In the genomic region with DNA sequence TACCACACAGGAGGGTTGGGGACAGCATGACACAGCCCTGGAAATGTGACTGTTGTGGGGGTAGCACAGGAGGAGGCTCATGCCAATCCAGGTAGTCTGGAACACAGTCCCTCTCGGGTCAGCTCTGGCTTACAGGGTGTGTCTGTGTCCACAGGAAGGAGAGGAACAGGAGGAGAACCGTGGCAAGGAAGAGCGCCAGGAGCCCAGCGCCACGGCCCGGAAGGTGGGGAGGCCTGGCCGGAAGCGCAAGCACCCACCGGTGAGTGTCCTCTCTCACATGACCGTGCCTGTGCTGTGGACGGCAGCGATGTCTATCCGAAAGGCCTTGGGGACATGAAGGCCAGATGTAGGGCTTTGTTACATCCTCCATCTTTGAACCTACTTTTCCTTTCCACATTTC, we compare ENCODE assay signal across 16 mouse cellular contexts. TPM values are rescaled to one million over a fixed set of nuclear protein-coding genes. Genes with fewer than 3 reads are reported as not detected.
DNase-seq lines count a peak whose midpoint lies in the region; ATAC-seq and TF ChIP-seq lines count a peak whose summit lies in the region.
"Had no signal": no experiment of that assay in that cellular context is flagged by ENCODE, and none has a peak within 500 bp of the region (broad histone marks: within the 10 kb centered on the region; RNA-seq: fewer than 3 reads in every experiment).

No protein-coding gene starts in this region.

- no peaks in the 10 kb centered on the region for H3K9me3 ChIP-seq in heart, embryonic 10.5 days
- H3K9me3 ChIP-seq in kidney, embryonic 15.5 days (replicated peaks), result no peaks in the 10 kb centered on the region
- no peaks in the 10 kb centered on the region for H3K9me3 ChIP-seq in stomach, embryonic 14.5 days (ENCODE audit: control insufficient read depth, low read depth, low read length)
- no peaks in the 10 kb centered on the region for H3K9me3 ChIP-seq in stomach, postnatal 0 days (ENCODE audit: control insufficient read depth, low read length)
- no peaks in the 10 kb centered on the region for H3K9me3 ChIP-seq in stomach, embryonic 16.5 days (replicated peaks; ENCODE audit: control insufficient read depth, low read length)
- H3K9me3 ChIP-seq: embryonic facial prominence, embryonic 13.5 days; forebrain, embryonic 10.5 days; liver, embryonic 12.5 days had no signal

- TF ChIP-seq EP300 in stomach, postnatal 0 days (optimal IDR thresholded peaks at IDR 0.05), result no peak

- no peak for ATAC-seq in kidney, embryonic 15.5 days (replicated peaks; ENCODE audit: low FRiP score)
- no peak for ATAC-seq in stomach, embryonic 14.5 days (ENCODE audit: insufficient number of reproducible peaks, insufficient read depth, low FRiP score, low read depth)
- ATAC-seq in stomach, postnatal 0 days (ENCODE audit: low FRiP score, low TSS enrichment), result no peak
- no peak for ATAC-seq in stomach, embryonic 16.5 days (ENCODE audit: insufficient read depth, low FRiP score)
- no peak for ATAC-seq in erythroblast, adult 5-6 weeks (replicated peaks; ENCODE audit: low FRiP score, poor library complexity, severe bottlenecking)

- no peak for TF ChIP-seq CTCF in stomach, postnatal 0 days (IDR thresholded peaks at IDR 0.05; ENCODE audit: low read depth)

- H3K4me2 ChIP-seq in kidney, embryonic 15.5 days, result no peak overlapping the region
- no peak overlapping the region for H3K4me2 ChIP-seq in stomach, embryonic 14.5 days (replicated peaks; ENCODE audit: low read depth, low read length)
- H3K4me2 ChIP-seq in stomach, postnatal 0 days (replicated peaks; ENCODE audit: low read depth), result no peak overlapping the region
- H3K4me2 ChIP-seq in stomach, embryonic 16.5 days (ENCODE audit: low read depth, low read length), result no peak overlapping the region
- H3K4me2 ChIP-seq: embryonic facial prominence, embryonic 13.5 days; liver, embryonic 12.5 days had no signal

- H3K27me3 ChIP-seq in heart, embryonic 10.5 days (ENCODE audit: insufficient read depth, poor library complexity, severe bottlenecking), result no peaks in the 10 kb centered on the region
- H3K27me3 ChIP-seq in kidney, embryonic 15.5 days, result no peaks in the 10 kb centered on the region
- no peaks in the 10 kb centered on the region for H3K27me3 ChIP-seq in stomach, embryonic 14.5 days (ENCODE audit: control insufficient read depth, insufficient read depth, low read length)
- no peaks in the 10 kb centered on the region for H3K27me3 ChIP-seq in stomach, postnatal 0 days (ENCODE audit: control insufficient read depth, insufficient read depth, low read length)
- no peaks in the 10 kb centered on the region for H3K27me3 ChIP-seq in stomach, embryonic 16.5 days (ENCODE audit: control insufficient read depth, insufficient read depth, low read length)
- H3K27me3 ChIP-seq: embryonic facial prominence, embryonic 13.5 days; liver, embryonic 12.5 days had no signal

- H3K4me1 ChIP-seq in heart, embryonic 10.5 days, result peaks cover 43% of the 10 kb centered on the region
- H3K4me1 ChIP-seq in kidney, embryonic 15.5 days, result peaks cover 32% of the 10 kb centered on the region
- peaks cover 14% of the 10 kb centered on the region; the same call in 1 of the 2 replicates for H3K4me1 ChIP-seq in stomach, embryonic 14.5 days (ENCODE audit: control insufficient read depth, insufficient read depth, low read length)
- no peaks in the 10 kb centered on the region for H3K4me1 ChIP-seq in stomach, postnatal 0 days (replicated peaks; ENCODE audit: control insufficient read depth, insufficient read depth)
- 0 out of 2 replicates have a peak, but pooled peaks cover 4% of the 10 kb centered on the region for H3K4me1 ChIP-seq in stomach, embryonic 16.5 days (ENCODE audit: control insufficient read depth, insufficient read depth, low read length)

- 89% methylated on average over 13 of the region's 13 CpGs for WGBS in heart, embryonic 10.5 days
- WGBS in kidney, embryonic 15.5 days, result 89% methylated on average over 13 of the region's 13 CpGs
- WGBS in stomach, embryonic 14.5 days, result 91% methylated on average over 13 of the region's 13 CpGs
- WGBS in stomach, postnatal 0 days, result 93% methylated on average over 13 of the region's 13 CpGs
- WGBS in stomach, embryonic 16.5 days, result 89% methylated on average over 13 of the region's 13 CpGs

- no peak for DNase-seq in heart, embryonic 10.5 days (ENCODE audit: low spot score)
- DNase-seq in heart, adult 9 months (ENCODE audit: low spot score in 2 of 2), result no peak
- no peak for DNase-seq in kidney, postnatal 36 days
- DNase-seq in stomach, postnatal 0 days (ENCODE audit: low spot score), result no peak
- DNase-seq: B cell, adult 2 months; cerebellum, adult 11 months; heart, postnatal 14 days; right cerebral cortex, postnatal 14 days; thymus, adult 2 months had no signal

- H3K4me3 ChIP-seq in heart, embryonic 10.5 days, result no peak overlapping the region
- H3K4me3 ChIP-seq in kidney, embryonic 15.5 days (replicated peaks), result no peak overlapping the region
- H3K4me3 ChIP-seq in stomach, embryonic 14.5 days (ENCODE audit: low read depth, low read length), result no peak overlapping the region
- no peak overlapping the region for H3K4me3 ChIP-seq in stomach, postnatal 0 days (ENCODE audit: low read depth, low read length)
- H3K4me3 ChIP-seq in stomach, embryonic 16.5 days (replicated peaks; ENCODE audit: low read length), result no peak overlapping the region
- H3K4me3 ChIP-seq: embryonic facial prominence, embryonic 13.5 days; forebrain, embryonic 10.5 days; liver, embryonic 12.5 days had no signal

- H3K9ac ChIP-seq in kidney, embryonic 15.5 days, result no peak overlapping the region
- H3K9ac ChIP-seq in stomach, embryonic 14.5 days (replicated peaks; ENCODE audit: low read depth, low read length), result no peak overlapping the region
- H3K9ac ChIP-seq in stomach, postnatal 0 days (ENCODE audit: low read length), result no peak overlapping the region
- no peak overlapping the region for H3K9ac ChIP-seq in stomach, embryonic 16.5 days (ENCODE audit: low read length)
- H3K9ac ChIP-seq: embryonic facial prominence, embryonic 13.5 days; liver, embryonic 12.5 days had no signal

- peaks cover 56% of the 10 kb centered on the region for H3K36me3 ChIP-seq in heart, embryonic 10.5 days
- H3K36me3 ChIP-seq in kidney, embryonic 15.5 days, result peaks cover 79% of the 10 kb centered on the region
- H3K36me3 ChIP-seq in stomach, embryonic 14.5 days (ENCODE audit: control insufficient read depth, insufficient read depth, low read length), result peaks cover 47% of the 10 kb centered on the region
- peaks cover 13% of the 10 kb centered on the region for H3K36me3 ChIP-seq in stomach, postnatal 0 days (ENCODE audit: control insufficient read depth, insufficient read depth, low read length)
- H3K36me3 ChIP-seq in stomach, embryonic 16.5 days (ENCODE audit: control insufficient read depth, insufficient read depth, low read length), result peaks cover 7% of the 10 kb centered on the region; the same call in 1 of the 2 replicates

- peak overlapping the region; percentile 32; the same call in 1 of the 2 replicates for H3K27ac ChIP-seq in heart, embryonic 10.5 days
- H3K27ac ChIP-seq in kidney, embryonic 15.5 days, result peak overlapping the region; percentile 75
- H3K27ac ChIP-seq in stomach, embryonic 14.5 days (ENCODE audit: low read length), result peak overlapping the region; percentile 45; the same call in 1 of the 2 replicates
- no peak overlapping the region for H3K27ac ChIP-seq in stomach, postnatal 0 days (replicated peaks)
- H3K27ac ChIP-seq in stomach, embryonic 16.5 days (ENCODE audit: low read length), result peak overlapping the region; percentile 1; the same call in 1 of the 2 replicates
- H3K27ac ChIP-seq: embryonic facial prominence, embryonic 13.5 days; liver, embryonic 12.5 days had no signal

RNA-seq across cellular contexts. Expression of a gene that starts 43.7 kb away (rescaled TPM):
- 148 and 154 TPM in 2 replicates for polyA plus RNA-seq in heart, embryonic 10.5 days (2016; fragmentation: Nextera tagmentation; extraction: Ambion mirVana)
- polyA plus RNA-seq in kidney, embryonic 15.5 days (2015; fragmentation: Nextera tagmentation; extraction: Ambion mirVana), result 124 and 132 TPM in 2 replicates
- polyA plus RNA-seq in stomach, embryonic 14.5 days (2014; fragmentation: Nextera tagmentation; extraction: Ambion mirVana), result 77.9 and 83.1 TPM in 2 replicates
- polyA plus RNA-seq in stomach, postnatal 0 days (2015; fragmentation: Nextera tagmentation; extraction: Ambion mirVana), result 29.7 and 44.0 TPM in 2 replicates
- polyA plus RNA-seq in stomach, embryonic 16.5 days (2015; fragmentation: Nextera tagmentation; extraction: Ambion mirVana), result 49.6 and 60.4 TPM in 2 replicates
- total RNA-seq in erythroblast, adult 5-6 weeks (2015; ENCODE audit: low replicate concordance), result 5.4 and 8.6 TPM in 2 replicates
- total RNA-seq in erythroblast, adult 5-6 weeks (2017; ENCODE audit: low replicate concordance), result 2.9 and 5.3 TPM in 2 replicates
